Mouse (Mus musculus) liver, postnatal 0 days (tissue): ENCODE data around the gene Shc3. TPM values are rescaled to one million over a fixed set of nuclear protein-coding genes. Genes with fewer than 3 reads are reported as not detected.

Experiments
- ATAC-seq: fragments of 200-750 bp; cut with Nextera tagmentation; 2 replicates; pipeline ENCODE4 v1.8.0; 2017; ENCODE audit warnings: mild to moderate bottlenecking, moderate library complexity
- DNase-seq: peaks from one replicate; pipeline ENCODE4 v3.0.0-alpha.2; 2016
- H3K27ac ChIP-seq: fragments of 300-500 bp; sonication (generic); 2 replicates; pipeline ENCODE4 v1.5.1; 2014; ENCODE audit warnings: antibody characterized with exemption, moderate library complexity, mild to moderate bottlenecking, low read depth
- H3K27me3 ChIP-seq: fragments of 300-500 bp; sonication (generic); 2 replicates; pipeline ENCODE4 v1.6.1; 2014; ENCODE audit warnings: low read length, control low read depth, mixed read lengths; ENCODE audit not compliant: insufficient read depth
- H3K36me3 ChIP-seq: fragments of 300-500 bp; sonication (generic); replicated peaks from 2 replicates; pipeline ENCODE4 v1.6.1; 2014; ENCODE audit warnings: mild to moderate bottlenecking, control low read depth, low read length, moderate library complexity, mixed read lengths; ENCODE audit not compliant: insufficient read depth
- H3K4me1 ChIP-seq: fragments of 300-500 bp; sonication (generic); 2 replicates; pipeline ENCODE4 v1.6.1; 2014; ENCODE audit warnings: antibody characterized with exemption, mild to moderate bottlenecking, control low read depth; ENCODE audit not compliant: insufficient read depth
- H3K4me2 ChIP-seq: fragments of 300-500 bp; sonication (generic); 2 replicates; pipeline ENCODE4 v1.6.1; 2014; ENCODE audit warnings: low read depth, mild to moderate bottlenecking, low read length, moderate library complexity, mixed read lengths
- H3K4me3 ChIP-seq: fragments of 300-500 bp; sonication (generic); 2 replicates; pipeline ENCODE4 v1.5.1; 2014; ENCODE audit warnings: low read depth, low read length
- H3K9ac ChIP-seq: fragments of 300-500 bp; sonication (generic); replicated peaks from 2 replicates; pipeline ENCODE4 v1.6.1; 2014; ENCODE audit warnings: mild to moderate bottlenecking, moderate library complexity
- H3K9me3 ChIP-seq: fragments of 300-500 bp; sonication (generic); 2 replicates; pipeline ENCODE4 v1.6.1; 2016; ENCODE audit warnings: mild to moderate bottlenecking, control low read depth, low read length, mixed read lengths
- CTCF ChIP-seq: sonication (generic); IDR thresholded peaks from 2 replicates; pipeline ENCODE4 v1.5.1; 2016; ENCODE audit warnings: antibody characterized with exemption, low read depth
- EP300 ChIP-seq: IDR thresholded peaks from 2 replicates; pipeline ENCODE4 v1.6.1; 2016; ENCODE audit warnings: antibody characterized with exemption, low read depth, mild to moderate bottlenecking
- WGBS: fragments of 180-500 bp; shearing (Covaris S2); extraction: QIAGEN DNeasy Blood & Tissue Kit; methylation state at CpG from one replicate; pipeline ENCODE4 v1.1.7; 2014; ENCODE audit not compliant: insufficient replicate concordance; 5-methylcytosine and 5-hydroxymethylcytosine counted together
- polyA plus RNA-seq: library from polyadenylated mRNA; unstranded; fragments of >200 nt; fragmentation: Nextera tagmentation; extraction: Ambion mirVana; gene quantifications from 2 replicates; pipeline ENCODE4 v1.2.1, GENCODE M21; 2015

Shc3 gene
- polyA plus RNA-seq, 1 experiment from 2014 or later, result 0.07 TPM

GRCm38 (mm10) chr13:51535326-51535725 lies 33.9 kb downstream of the Shc3 start:
- Histone ChIP-seq H3K9me3 (no peaks in the 10 kb centered on the region), H3K4me3 (no peak overlapping the region), H3K9ac (no peak overlapping the region), H3K4me1 (no peaks in the 10 kb centered on the region), H3K4me2 (no peak overlapping the region), H3K27ac (no peak overlapping the region), H3K27me3 (no peaks in the 10 kb centered on the region), H3K36me3 (no peaks in the 10 kb centered on the region)
- no peak for TF ChIP-seq EP300
- no peak for TF ChIP-seq CTCF
- ATAC-seq (no peak), DNase-seq (no peak)
- WGBS, result 73% methylated on average over 7 of the region's 7 CpGs

- WGBS, result 29% methylated on average over 7 of the region's 7 CpGs
Observed at GRCm38 (mm10) chr13:51526480-51526879, 42.7 kb downstream of the Shc3 start.

GRCm38 (mm10) chr13:51524316-51524715 lies 44.9 kb downstream of the Shc3 start:
- H3K4me3 ChIP-seq, result no peak overlapping the region
- H3K4me2 ChIP-seq, result no peak overlapping the region
- H3K27ac ChIP-seq, result no peak overlapping the region
- 83% methylated on average over 4 of the region's 4 CpGs for WGBS
- no peak for ATAC-seq
- no peaks in the 10 kb centered on the region for H3K4me1 ChIP-seq
- DNase-seq, result no peak
- H3K9me3 ChIP-seq, result no peaks in the 10 kb centered on the region
- no peaks in the 10 kb centered on the region for H3K36me3 ChIP-seq
- no peak for TF ChIP-seq CTCF
- TF ChIP-seq EP300, result no peak
- H3K9ac ChIP-seq, result no peak overlapping the region
- H3K27me3 ChIP-seq, result no peaks in the 10 kb centered on the region

More at GRCm38 (mm10) chr13:51526480-51526879, 42.7 kb downstream of the Shc3 start:
- H3K9me3 ChIP-seq, result no peaks in the 10 kb centered on the region
- no peak overlapping the region for H3K4me3 ChIP-seq
- no peaks in the 10 kb centered on the region for H3K36me3 ChIP-seq
- no peak overlapping the region for H3K4me2 ChIP-seq
- DNase-seq, result no peak
- TF ChIP-seq EP300 (no peak), CTCF (no peak)
- ATAC-seq, result no peak
- no peak overlapping the region for H3K9ac ChIP-seq
- no peak overlapping the region for H3K27ac ChIP-seq
- no peaks in the 10 kb centered on the region for H3K4me1 ChIP-seq
- no peaks in the 10 kb centered on the region for H3K27me3 ChIP-seq

GRCm38 (mm10) chr13:51523311-51523710 lies 45.9 kb downstream of the Shc3 start:
- Histone ChIP-seq H3K4me2 (no peak overlapping the region), H3K4me3 (no peak overlapping the region), H3K9ac (no peak overlapping the region), H3K36me3 (no peaks in the 10 kb centered on the region), H3K4me1 (no peaks in the 10 kb centered on the region), H3K9me3 (no peaks in the 10 kb centered on the region), H3K27me3 (no peaks in the 10 kb centered on the region), H3K27ac (no peak overlapping the region)
- TF ChIP-seq EP300 (no peak), CTCF (no peak)
- 88% methylated on average over 10 of the region's 10 CpGs for WGBS
- ATAC-seq (no peak), DNase-seq (no peak)

GRCm38 (mm10) chr13:51518880-51519279 lies 50.3 kb downstream of the Shc3 start:
- no peak overlapping the region for H3K27ac ChIP-seq
- no peaks in the 10 kb centered on the region for H3K9me3 ChIP-seq
- no peaks in the 10 kb centered on the region for H3K36me3 ChIP-seq
- ATAC-seq (no peak), DNase-seq (no peak)
- H3K4me2 ChIP-seq, result no peak overlapping the region
- no peak overlapping the region for H3K9ac ChIP-seq
- H3K4me1 ChIP-seq, result no peaks in the 10 kb centered on the region
- H3K4me3 ChIP-seq, result no peak overlapping the region
- no peaks in the 10 kb centered on the region for H3K27me3 ChIP-seq
- whole genome bisulfite sequencing, result 73% methylated on average over 6 of the region's 6 CpGs
- TF ChIP-seq CTCF (no peak), EP300 (no peak)

GRCm38 (mm10) chr13:51517943-51518342 lies 51.3 kb downstream of the Shc3 start:
- Histone ChIP-seq H3K4me3 (no peak overlapping the region), H3K4me1 (no peaks in the 10 kb centered on the region), H3K4me2 (no peak overlapping the region), H3K9me3 (no peaks in the 10 kb centered on the region), H3K27me3 (no peaks in the 10 kb centered on the region), H3K36me3 (no peaks in the 10 kb centered on the region), H3K9ac (no peak overlapping the region), H3K27ac (no peak overlapping the region)
- TF ChIP-seq EP300, result no peak
- TF ChIP-seq CTCF, result no peak
- no peak for DNase-seq
- no peak for ATAC-seq
- WGBS, result 75% methylated on average over 4 of the region's 4 CpGs

GRCm38 (mm10) chr13:51508836-51509235 lies 60.4 kb downstream of the Shc3 start:
- Histone ChIP-seq H3K9me3 (no peaks in the 10 kb centered on the region), H3K27me3 (no peaks in the 10 kb centered on the region), H3K4me2 (no peak overlapping the region), H3K4me3 (no peak overlapping the region), H3K36me3 (no peaks in the 10 kb centered on the region), H3K27ac (no peak overlapping the region), H3K4me1 (no peaks in the 10 kb centered on the region), H3K9ac (no peak overlapping the region)
- no peak for DNase-seq
- WGBS, result 76% methylated on average over 9 of the region's 9 CpGs
- TF ChIP-seq EP300 (no peak), CTCF (no peak)
- no peak for ATAC-seq
